Mouse (Mus musculus): ENCODE results near the gene Ugp2.

- TF ChIP-seq POLR2A (IDR thresholded peaks at IDR 0.05; ENCODE audit: control insufficient read depth, low read depth, low read length) (no peak), CTCF (IDR thresholded peaks at IDR 0.05; ENCODE audit: control insufficient read depth, insufficient read depth, insufficient replicate concordance, low read depth, low read length) (no peak)
Measured at GRCm38 (mm10) chr11:21322349-21322748, 48.7 kb downstream of the Ugp2 start.

All from testis, adult 2 months (tissue).